Mouse (Mus musculus): ENCODE measurements around the gene Tm9sf1. TPM values are rescaled to one million over a fixed set of nuclear protein-coding genes. Genes with fewer than 3 reads are reported as not detected.
A peak's percentile ranks its signal among the peaks of the same experiment; 100 is the strongest.

The Tm9sf1 gene
- polyA plus RNA-seq (2016; fragmentation: Nextera tagmentation; extraction: Ambion mirVana), result 91.6 and 96.4 TPM in 2 replicates

- Histone ChIP-seq H3K27ac (peak within 1 kb of the TSS; percentile 100), H3K27me3 (ENCODE audit: insufficient read depth, poor library complexity, severe bottlenecking) (no peaks in the 10 kb centered on the region), H3K36me3 (peaks cover 52% of the 10 kb centered on the region), H3K4me3 (peak within 1 kb of the TSS; percentile 99), H3K9me3 (no peaks in the 10 kb centered on the region), H3K4me1 (peaks cover 20% of the 10 kb centered on the region)
- WGBS, result under 1% methylated on average over 89 of the region's 89 CpGs
- peak; percentile 94 for DNase-seq (ENCODE audit: low spot score)
These were observed at the start of gene Tm9sf1 for GRCm38 (mm10) chr14:55643060-55643907. Tm9sf1 (minus strand) TSS chr14:55643806.

DNA sequence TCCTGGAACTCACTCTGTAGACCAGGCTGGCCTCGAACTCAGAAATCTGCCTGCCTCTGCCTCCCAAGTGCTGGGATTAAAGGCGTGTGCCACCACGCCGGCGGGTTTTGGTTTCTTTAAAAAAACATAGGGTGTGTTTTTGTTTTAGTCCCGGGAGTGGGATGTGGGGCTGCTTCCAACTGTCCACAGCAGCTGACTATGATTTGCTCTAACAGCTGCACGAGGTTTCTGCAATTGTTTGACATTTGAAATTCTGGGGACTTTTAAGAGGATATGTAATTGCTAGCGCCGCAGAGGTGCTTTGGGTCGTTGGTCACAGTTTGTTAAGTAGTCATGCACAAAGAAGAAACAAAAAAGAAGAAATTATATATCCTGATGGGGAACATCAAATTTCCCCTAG lies 45.8 kb upstream of the Tm9sf1 start:
- DNase-seq (ENCODE audit: low spot score), result no peak
- Histone ChIP-seq H3K36me3 (no peaks in the 10 kb centered on the region), H3K4me3 (no peak overlapping the region), H3K27me3 (ENCODE audit: insufficient read depth, poor library complexity, severe bottlenecking) (no peaks in the 10 kb centered on the region), H3K4me1 (no peaks in the 10 kb centered on the region), H3K27ac (no peak overlapping the region), H3K9me3 (no peaks in the 10 kb centered on the region)
- 76% methylated on average over 10 of the region's 10 CpGs for WGBS

DNA sequence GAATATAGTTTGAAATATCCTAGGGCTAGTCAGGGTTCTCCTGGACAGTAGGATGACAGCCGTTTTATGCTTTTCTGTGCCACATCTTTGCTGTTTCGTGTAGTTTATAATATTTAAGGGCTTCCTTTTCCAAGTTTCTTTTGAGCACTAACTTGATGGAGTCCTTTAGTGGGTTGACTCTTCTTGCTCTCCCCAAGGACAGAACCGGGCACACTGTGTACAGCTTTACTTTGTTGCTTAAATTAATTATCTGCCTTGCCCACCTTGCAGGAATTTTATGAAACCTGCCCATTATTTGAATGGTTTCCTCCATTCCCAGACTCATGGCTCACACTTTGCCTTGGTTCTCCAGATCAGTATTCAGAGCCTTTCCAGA lies 38.5 kb upstream of the Tm9sf1 start:
- H3K4me1 ChIP-seq, result peaks cover 9% of the 10 kb centered on the region
- no peaks in the 10 kb centered on the region for H3K27me3 ChIP-seq (ENCODE audit: insufficient read depth, poor library complexity, severe bottlenecking)
- WGBS, result 21% methylated on average over 3 of the region's 3 CpGs
- peak overlapping the region; percentile 93 for H3K27ac ChIP-seq
- H3K36me3 ChIP-seq, result peaks cover 32% of the 10 kb centered on the region
- no peaks in the 10 kb centered on the region for H3K9me3 ChIP-seq
- peak overlapping the region; percentile 92 for H3K4me3 ChIP-seq
- DNase-seq (ENCODE audit: low spot score), result no peak

DNA sequence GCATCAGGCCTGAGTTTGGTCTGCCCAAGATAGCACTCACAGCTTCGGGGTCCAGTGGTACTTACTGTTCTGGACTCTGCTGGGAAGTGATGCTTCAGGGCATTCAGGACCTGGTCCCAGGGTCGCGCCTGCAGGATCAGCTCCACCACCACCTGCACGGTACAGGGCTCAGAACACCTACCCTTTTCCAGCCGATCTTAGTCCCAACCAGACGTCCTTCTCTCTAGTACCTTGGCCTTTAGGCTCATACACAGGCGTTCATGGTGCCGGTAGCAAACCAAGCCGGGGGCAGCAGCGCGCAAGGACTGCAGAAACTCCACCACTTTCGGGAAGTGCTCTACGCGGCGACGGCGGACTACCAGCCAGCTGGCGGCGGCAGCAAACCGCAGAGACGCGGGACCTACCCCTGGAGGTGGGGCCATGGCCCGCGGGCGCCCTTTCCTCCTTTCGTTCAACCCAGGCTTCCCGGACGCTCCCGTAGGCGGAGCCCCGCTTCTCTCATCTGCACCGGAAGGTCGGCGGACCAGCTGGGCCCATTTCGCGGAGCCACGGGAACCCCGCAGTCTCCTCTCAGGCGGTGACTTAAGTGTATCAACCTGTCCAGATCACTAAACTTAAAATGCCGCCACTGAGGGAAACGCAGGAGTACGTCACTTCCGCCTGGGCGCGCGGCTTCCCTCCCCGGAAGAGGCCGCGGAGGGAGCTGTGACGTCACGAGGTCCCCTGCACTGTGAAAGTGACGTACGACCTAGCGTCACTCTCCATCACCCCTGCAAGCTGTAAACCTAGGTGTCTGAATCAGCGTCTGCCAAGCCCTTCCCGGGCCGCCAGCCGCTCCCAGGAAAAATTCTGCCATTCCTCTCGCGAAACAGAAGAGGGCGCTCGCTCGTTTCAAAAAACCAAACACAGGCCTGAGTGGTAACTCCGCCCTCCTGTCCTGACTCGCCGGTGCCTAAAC lies 37.8 kb upstream of the Tm9sf1 start, which contains the start of gene Tinf2:
Tinf2 (minus strand) TSS at position 661 of the 958 bp plus-strand sequence.
- Histone ChIP-seq H3K27ac (peak within 1 kb of the TSS; percentile 93), H3K36me3 (peaks cover 38% of the 10 kb centered on the region), H3K4me1 (peaks cover 9% of the 10 kb centered on the region), H3K4me3 (peak within 1 kb of the TSS; percentile 92), H3K27me3 (ENCODE audit: insufficient read depth, poor library complexity, severe bottlenecking) (no peaks in the 10 kb centered on the region), H3K9me3 (no peaks in the 10 kb centered on the region)
- WGBS, result under 1% methylated on average over 66 of the region's 66 CpGs
- peak; percentile 97 for DNase-seq (ENCODE audit: low spot score)

- DNase-seq (ENCODE audit: low spot score), result no peak
- Histone ChIP-seq H3K36me3 (peaks cover 57% of the 10 kb centered on the region), H3K4me3 (no peak overlapping the region), H3K27ac (no peak overlapping the region), H3K4me1 (peaks cover 12% of the 10 kb centered on the region), H3K9me3 (no peaks in the 10 kb centered on the region), H3K27me3 (ENCODE audit: insufficient read depth, poor library complexity, severe bottlenecking) (no peaks in the 10 kb centered on the region)
- 85% methylated on average over 4 of the region's 4 CpGs for WGBS
These were observed 34.0 kb upstream of the Tm9sf1 start for GRCm38 (mm10) chr14:55677615-55678014.

DNA sequence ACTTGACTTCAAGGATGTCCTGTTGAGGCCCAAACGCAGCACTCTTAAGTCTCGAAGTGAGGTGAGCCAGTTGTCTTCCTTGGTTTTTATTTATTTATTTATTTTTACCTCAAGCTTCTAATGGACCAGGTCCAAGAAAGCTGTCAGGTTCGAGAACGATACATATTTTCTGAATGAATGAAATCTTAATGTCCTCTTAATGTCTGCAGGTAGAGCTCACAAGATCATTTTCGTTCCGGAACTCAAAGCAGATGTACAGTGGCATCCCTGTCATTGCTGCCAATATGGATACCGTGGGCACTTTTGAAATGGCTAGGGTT lies 29.1 kb upstream of the Tm9sf1 start:
- H3K36me3 ChIP-seq, result peaks cover 39% of the 10 kb centered on the region
- peaks cover 20% of the 10 kb centered on the region for H3K4me1 ChIP-seq
- no peaks in the 10 kb centered on the region for H3K27me3 ChIP-seq (ENCODE audit: insufficient read depth, poor library complexity, severe bottlenecking)
- no peak for DNase-seq (ENCODE audit: low spot score)
- peak overlapping the region; percentile 98 for H3K27ac ChIP-seq
- no peaks in the 10 kb centered on the region for H3K9me3 ChIP-seq
- H3K4me3 ChIP-seq, result peak overlapping the region; percentile 83
- 75% methylated on average over 7 of the region's 7 CpGs for WGBS

- no peaks in the 10 kb centered on the region for H3K27me3 ChIP-seq (ENCODE audit: insufficient read depth, poor library complexity, severe bottlenecking)
- no peaks in the 10 kb centered on the region for H3K9me3 ChIP-seq
- peaks cover 20% of the 10 kb centered on the region for H3K4me1 ChIP-seq
- peak; percentile 99 for DNase-seq (ENCODE audit: low spot score)
- WGBS, result 1% methylated on average over 38 of the region's 38 CpGs
- peaks cover 33% of the 10 kb centered on the region for H3K36me3 ChIP-seq
- H3K4me3 ChIP-seq, result peak within 1 kb of the TSS; percentile 83
- peak within 1 kb of the TSS; percentile 98 for H3K27ac ChIP-seq
These were observed 28.5 kb upstream of the Tm9sf1 start, which contains the start of the genes Gmpr2 and Nedd8 for GRCm38 (mm10) chr14:55671833-55672740. Gmpr2 (plus strand) TSS chr14:55671941. Nedd8 (minus strand) TSS chr14:55672124.

DNA sequence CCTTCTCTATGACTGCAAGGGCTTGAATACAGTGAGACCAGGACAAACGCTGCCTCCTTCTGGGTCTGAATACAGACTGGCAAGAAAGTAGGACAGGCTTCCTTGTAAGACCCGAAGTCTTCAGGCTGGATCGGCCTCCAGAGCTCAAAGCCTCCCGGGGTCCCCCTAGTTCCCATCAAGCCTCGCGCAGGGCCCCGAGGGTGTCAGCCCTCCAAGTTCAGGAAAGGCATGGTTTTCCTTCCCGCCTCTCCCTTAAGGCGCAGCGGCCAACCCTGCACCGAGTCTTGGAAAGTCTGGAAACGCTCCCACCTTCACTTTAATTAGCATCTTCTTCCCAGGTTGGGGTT lies 27.9 kb upstream of the Tm9sf1 start:
- no peak for DNase-seq (ENCODE audit: low spot score)
- H3K4me3 ChIP-seq, result peak overlapping the region; percentile 83
- peaks cover 31% of the 10 kb centered on the region for H3K36me3 ChIP-seq
- WGBS, result 0% methylated on average over 12 of the region's 12 CpGs
- H3K9me3 ChIP-seq, result no peaks in the 10 kb centered on the region
- peak overlapping the region; percentile 98 for H3K27ac ChIP-seq
- peaks cover 20% of the 10 kb centered on the region for H3K4me1 ChIP-seq
- no peaks in the 10 kb centered on the region for H3K27me3 ChIP-seq (ENCODE audit: insufficient read depth, poor library complexity, severe bottlenecking)

- Histone ChIP-seq H3K4me1 (peaks cover 12% of the 10 kb centered on the region; the same call in 1 of the 2 replicates), H3K4me3 (peak overlapping the region; percentile 80), H3K9me3 (no peaks in the 10 kb centered on the region), H3K27me3 (ENCODE audit: insufficient read depth, poor library complexity, severe bottlenecking) (no peaks in the 10 kb centered on the region), H3K36me3 (peaks cover 44% of the 10 kb centered on the region), H3K27ac (no peak overlapping the region)
- WGBS, result 50% methylated on average over 2 of the region's 2 CpGs
- DNase-seq (ENCODE audit: low spot score), result no peak
These were observed 17.0 kb upstream of the Tm9sf1 start for GRCm38 (mm10) chr14:55660636-55661035.

DNA sequence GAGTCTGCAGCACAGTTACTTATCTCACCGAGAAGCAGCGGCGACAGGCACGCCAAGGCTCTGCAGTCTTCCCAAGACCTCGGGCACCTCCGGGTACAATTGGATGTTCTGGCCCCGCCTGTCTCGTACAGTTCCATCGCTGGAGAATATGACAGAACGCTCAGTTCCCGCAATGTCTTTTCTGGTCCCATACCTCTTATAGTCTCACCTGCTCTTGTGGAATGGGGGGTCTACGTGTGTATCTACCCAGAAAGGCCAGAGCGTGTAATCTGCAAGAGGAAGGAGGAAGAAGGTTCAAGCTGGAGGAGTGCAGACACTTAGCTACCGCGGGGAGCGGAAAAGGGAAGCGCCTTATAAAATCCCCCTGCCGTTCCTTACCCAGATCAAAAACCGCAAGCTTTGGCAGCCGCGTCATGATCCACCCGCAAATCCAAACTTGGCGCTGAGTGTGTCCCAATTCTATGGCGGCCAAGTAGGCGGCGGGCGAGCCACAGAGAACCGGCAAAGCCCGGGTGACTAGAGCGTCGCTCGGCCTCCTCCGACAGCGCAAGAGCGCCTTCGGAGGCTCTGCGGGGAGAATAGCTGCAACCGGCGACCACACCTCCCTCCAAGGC lies 16.5 kb upstream of the Tm9sf1 start, which contains the start of gene Mdp1:
Mdp1 (minus strand) TSS at position 549 of the 614 bp plus-strand sequence.
- H3K4me3 ChIP-seq, result peak within 1 kb of the TSS; percentile 80
- peaks cover 12% of the 10 kb centered on the region; the same call in 1 of the 2 replicates for H3K4me1 ChIP-seq
- H3K36me3 ChIP-seq, result peaks cover 42% of the 10 kb centered on the region
- DNase-seq (ENCODE audit: low spot score), result peak; percentile 92
- peak within 1 kb of the TSS; percentile 92 for H3K27ac ChIP-seq
- WGBS, result under 1% methylated on average over 39 of the region's 39 CpGs
- no peaks in the 10 kb centered on the region for H3K27me3 ChIP-seq (ENCODE audit: insufficient read depth, poor library complexity, severe bottlenecking)
- H3K9me3 ChIP-seq, result no peaks in the 10 kb centered on the region

GRCm38 (mm10) chr14:55658011-55658410 lies 14.4 kb upstream of the Tm9sf1 start:
- H3K4me1 ChIP-seq, result peaks cover 12% of the 10 kb centered on the region; the same call in 1 of the 2 replicates
- WGBS, result 87% methylated on average over 5 of the region's 5 CpGs
- no peaks in the 10 kb centered on the region for H3K27me3 ChIP-seq (ENCODE audit: insufficient read depth, poor library complexity, severe bottlenecking)
- H3K9me3 ChIP-seq, result no peaks in the 10 kb centered on the region
- H3K27ac ChIP-seq, result peak overlapping the region; percentile 80
- H3K36me3 ChIP-seq, result peaks cover 32% of the 10 kb centered on the region
- no peak overlapping the region for H3K4me3 ChIP-seq
- no peak for DNase-seq (ENCODE audit: low spot score)

Measured in heart, embryonic 10.5 days (tissue).